Mouse (Mus musculus) right cerebral cortex, postnatal 14 days (tissue): ENCODE measurements around the gene Neil1.

Source experiments
- DNase-seq: peaks from one replicate; pipeline ENCODE4 v3.0.0; 2022

Neil1 gene

DNA sequence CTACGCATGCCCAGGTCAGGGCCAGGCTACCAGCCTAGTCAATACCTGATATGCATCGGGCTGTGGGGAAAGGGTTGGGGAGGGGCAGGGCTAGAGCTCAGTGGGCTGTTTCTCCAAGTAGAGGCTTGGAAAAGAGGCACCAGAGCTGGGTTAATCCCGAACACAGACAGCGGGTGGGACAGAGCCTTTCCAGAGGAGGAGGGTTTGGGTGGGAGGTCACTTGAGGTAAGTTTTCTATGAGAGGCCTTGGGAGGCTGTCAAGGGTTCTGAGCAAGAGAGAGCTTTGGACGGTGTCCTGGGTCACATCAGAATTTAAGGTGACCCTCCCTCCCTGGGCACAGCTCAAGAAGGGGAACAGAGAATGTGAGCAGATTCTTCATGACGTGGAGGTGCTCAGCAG is 9.6 kb downstream of the Neil1 start:
- DNase-seq: no peak

DNA sequence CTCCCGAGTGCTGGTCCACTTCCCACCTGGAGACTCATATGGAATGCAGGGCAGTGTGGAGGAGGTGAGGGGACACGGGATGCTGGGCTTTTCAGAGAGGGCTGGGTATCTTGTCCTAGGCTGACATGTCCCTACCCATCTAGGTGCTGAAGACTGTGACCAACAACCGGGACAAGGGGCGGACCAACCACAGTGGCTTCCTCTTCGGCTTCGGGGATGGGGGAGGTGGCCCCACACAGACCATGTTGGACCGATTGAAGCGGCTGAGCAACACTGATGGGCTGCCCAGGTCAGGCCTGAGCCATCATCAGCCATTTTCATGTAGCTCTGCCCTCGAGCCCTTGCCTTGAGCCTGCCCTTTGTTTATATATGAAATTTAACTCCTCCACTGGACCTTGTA is 10.3 kb downstream of the Neil1 start:
- DNase-seq: no peak

DNA sequence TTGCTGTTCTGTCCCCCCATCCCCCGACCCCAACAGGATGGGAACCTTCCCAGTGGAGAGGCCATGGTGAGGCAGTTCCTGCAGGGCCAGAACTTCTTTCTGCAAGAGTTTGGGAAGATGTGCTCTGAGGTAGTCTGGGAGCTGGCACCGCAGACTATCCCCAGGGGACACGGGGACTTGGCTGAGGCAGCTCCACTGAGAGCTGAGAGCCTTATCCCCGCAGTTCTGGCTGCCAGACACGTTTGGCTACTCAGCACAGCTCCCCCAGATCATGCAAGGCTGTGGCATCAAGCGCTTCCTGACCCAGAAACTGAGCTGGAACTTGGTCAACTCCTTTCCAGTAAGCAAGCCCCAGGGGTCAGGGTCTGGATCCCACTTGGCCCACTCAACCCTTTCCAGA is 10.9 kb downstream of the Neil1 start:
- DNase-seq: no peak

DNA sequence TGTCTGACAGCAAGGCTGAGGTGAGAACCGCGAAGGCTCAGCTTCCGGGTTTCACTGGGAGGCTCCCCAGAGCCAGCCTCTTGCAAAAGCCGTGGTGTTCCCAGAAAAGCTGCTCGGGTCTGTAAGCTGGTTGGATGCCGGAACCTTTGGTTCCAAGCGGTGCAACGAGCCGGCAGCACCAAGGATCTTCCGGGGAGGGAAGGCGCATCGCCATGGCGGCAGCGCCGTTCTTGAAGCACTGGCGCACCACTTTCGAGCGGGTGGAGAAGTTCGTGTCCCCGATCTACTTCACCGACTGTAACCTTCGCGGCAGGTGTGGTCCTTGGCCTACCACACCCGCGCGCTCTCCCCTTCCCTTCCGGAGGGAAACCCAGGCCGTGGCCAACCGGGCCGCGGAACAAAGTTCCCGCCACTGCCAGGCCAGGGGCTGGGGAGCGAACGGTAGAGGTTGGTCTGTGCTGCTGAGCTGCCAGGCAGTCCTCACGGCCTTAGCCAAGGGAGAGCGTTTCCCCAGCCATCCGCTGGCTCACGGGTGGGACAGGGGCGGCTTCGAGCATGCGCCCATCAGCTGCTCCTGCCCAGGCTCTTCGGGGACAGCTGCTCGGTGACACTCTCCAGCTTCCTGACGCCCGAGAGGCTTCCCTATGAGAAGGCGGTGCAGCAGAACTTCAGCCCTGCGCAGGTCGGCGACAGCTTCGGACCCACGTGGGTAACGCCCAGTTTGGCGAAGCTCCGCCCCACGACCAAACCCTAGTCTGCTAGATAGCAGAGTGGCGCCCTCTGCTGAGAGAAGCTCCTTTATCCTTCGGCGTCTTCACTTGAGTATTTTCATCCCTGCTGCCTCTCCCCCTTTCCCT is 17.3 kb downstream of the Neil1 start, which contains the start of gene Man2c1:
Gene Man2c1 (plus strand): TSS at position 114 of the 857 bp plus-strand sequence.
- DNase-seq: peak; percentile 97

DNA sequence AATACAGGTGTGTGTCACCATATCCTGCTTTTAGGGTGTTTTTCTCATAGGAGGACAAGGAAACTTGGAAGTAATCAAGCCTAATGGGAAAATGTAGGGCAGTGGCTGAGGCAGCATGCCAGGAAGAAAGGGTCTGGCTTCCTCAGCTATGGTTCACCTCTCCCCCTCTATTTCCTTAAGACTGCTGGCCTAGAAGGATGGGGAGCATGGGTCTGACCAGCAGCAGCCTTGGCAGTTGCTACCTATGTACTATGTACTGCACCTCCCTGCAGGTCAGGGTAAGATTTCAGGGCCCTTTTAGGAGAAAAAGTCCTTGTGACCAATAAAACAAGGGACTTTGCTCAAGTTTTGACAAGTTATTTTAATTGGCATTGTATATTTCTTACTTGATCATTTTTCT is 18.5 kb downstream of the Neil1 start:
- DNase-seq: no peak

DNA sequence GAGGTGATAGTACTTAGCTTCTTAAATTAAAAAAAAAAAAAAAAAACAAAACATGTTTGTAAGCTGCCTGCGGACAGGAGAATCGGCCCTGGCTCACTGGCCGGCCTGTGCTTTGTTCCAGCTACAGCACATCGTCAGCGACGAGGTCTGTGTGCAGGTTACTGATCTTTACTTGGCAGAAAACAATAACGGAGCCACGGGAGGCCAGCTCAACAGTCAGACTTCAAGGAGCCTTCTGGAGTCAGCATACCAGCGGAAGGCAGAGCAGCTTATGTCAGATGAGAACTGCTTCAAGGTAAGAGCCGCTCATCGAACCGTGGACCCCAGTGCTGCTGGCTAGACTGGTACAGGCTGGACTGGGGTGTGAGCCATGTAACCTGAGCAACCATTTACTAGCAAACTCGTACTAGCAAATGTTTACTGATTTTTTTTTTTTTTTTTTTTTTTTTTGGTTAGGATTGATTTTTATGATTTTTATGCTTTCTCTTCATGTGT is 30.8 kb downstream of the Neil1 start:
- no peak for DNase-seq
